Mouse (Mus musculus) kidney, embryonic 15.5 days (tissue): ENCODE measurements around the gene Ndufb10. TPM values are rescaled to one million over a fixed set of nuclear protein-coding genes. Genes with fewer than 3 reads are reported as not detected.
"Not testable (repeated sequence)": the region's sequence is repeated elsewhere in the genome, so short reads cannot be mapped to it uniquely, and the experiment has no call there.

Experiments used
- ATAC-seq: fragments of 200-750 bp; cut with Nextera tagmentation; replicated peaks from 2 replicates; pipeline ENCODE4 v1.8.0; 2017; ENCODE audit warnings: moderate TSS enrichment; ENCODE audit not compliant: low FRiP score
- H3K27ac ChIP-seq: fragments of 300-500 bp; sonication (generic); 2 replicates; pipeline ENCODE4 v1.5.1; 2015; ENCODE audit warnings: mild to moderate bottlenecking, inconsistent platforms
- H3K27me3 ChIP-seq: fragments of 300-500 bp; sonication (generic); 2 replicates; pipeline ENCODE4 v1.6.1; 2015; ENCODE audit warnings: inconsistent platforms
- H3K36me3 ChIP-seq: fragments of 300-500 bp; sonication (generic); 2 replicates; pipeline ENCODE4 v1.6.1; 2015; ENCODE audit warnings: inconsistent platforms
- H3K4me1 ChIP-seq: fragments of 300-500 bp; sonication (generic); 2 replicates; pipeline ENCODE4 v1.6.1; 2015; ENCODE audit warnings: inconsistent platforms
- H3K4me2 ChIP-seq: fragments of 300-500 bp; sonication (generic); 2 replicates; pipeline ENCODE4 v1.6.1; 2015; ENCODE audit warnings: moderate library complexity, mild to moderate bottlenecking, inconsistent platforms
- H3K4me3 ChIP-seq: fragments of 300-500 bp; sonication (generic); replicated peaks from 2 replicates; pipeline ENCODE4 v1.5.1; 2015; ENCODE audit warnings: mild to moderate bottlenecking, inconsistent platforms
- H3K9ac ChIP-seq: fragments of 300-500 bp; sonication (generic); 2 replicates; pipeline ENCODE4 v1.6.1; 2015; ENCODE audit warnings: mild to moderate bottlenecking, inconsistent platforms
- H3K9me3 ChIP-seq: fragments of 300-500 bp; sonication (generic); replicated peaks from 2 replicates; pipeline ENCODE4 v1.6.1; 2016; ENCODE audit warnings: inconsistent platforms
- WGBS: fragments of 180-500 bp; shearing (Covaris S2); methylation state at CpG from one replicate; pipeline ENCODE4 v1.1.7; 2015; ENCODE audit warnings: mixed read lengths; 5-methylcytosine and 5-hydroxymethylcytosine counted together
- polyA plus RNA-seq: library from polyadenylated mRNA; unstranded; fragments of >200 nt; fragmentation: Nextera tagmentation; extraction: Ambion mirVana; gene quantifications from 2 replicates; pipeline ENCODE4 v1.2.1, GENCODE M21; 2015

Gene Ndufb10
- polyA plus RNA-seq, 1 experiment from 2014 or later: 238 TPM

DNA sequence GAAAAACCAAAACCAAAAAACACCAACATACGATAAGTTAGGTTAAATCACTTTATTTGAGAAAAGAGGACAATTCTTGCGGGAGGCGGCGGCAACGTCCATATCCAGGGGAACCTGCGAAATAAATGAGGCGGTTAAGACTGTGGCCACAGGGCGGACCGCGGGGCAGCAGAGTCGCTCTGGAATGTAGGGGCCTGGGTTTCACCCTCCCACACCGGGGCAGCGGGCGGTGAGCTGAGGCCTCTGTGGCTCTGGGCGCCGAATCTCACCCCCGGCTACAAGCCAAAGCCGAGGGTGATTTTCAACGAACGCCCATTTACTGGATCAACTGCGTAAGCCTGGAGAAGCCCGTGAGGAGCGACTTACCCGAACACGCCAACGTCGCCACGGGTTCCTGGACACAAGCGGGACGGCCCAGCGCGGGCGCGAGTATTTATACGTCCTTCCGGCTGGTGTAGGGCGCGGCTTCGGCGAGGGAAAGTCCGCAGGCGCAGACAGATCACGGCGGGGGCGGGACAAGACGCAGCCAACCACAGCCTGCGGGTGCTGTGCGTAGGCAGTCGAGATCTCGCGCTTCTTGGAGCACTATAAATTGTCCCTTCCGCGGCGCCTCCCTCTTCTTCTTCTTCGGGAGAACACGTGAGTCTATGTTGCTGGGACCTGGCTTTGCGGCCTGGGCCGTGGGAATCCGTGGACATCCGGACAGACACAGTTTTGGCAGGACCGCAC lies 4.6 kb downstream of the Ndufb10 start:
- peaks cover 47% of the 10 kb centered on the region for H3K4me1 ChIP-seq
- peak overlapping the region; percentile 94 for H3K27ac ChIP-seq
- no peaks in the 10 kb centered on the region for H3K9me3 ChIP-seq
- peak overlapping the region; percentile 96 for H3K9ac ChIP-seq
- no peaks in the 10 kb centered on the region for H3K27me3 ChIP-seq
- ATAC-seq: peak; percentile 96
- under 1% methylated on average over 61 of the region's 61 CpGs for WGBS
- peaks cover 44% of the 10 kb centered on the region for H3K36me3 ChIP-seq
- H3K4me2 ChIP-seq: peak overlapping the region; percentile 70
- H3K4me3 ChIP-seq: peak overlapping the region; percentile 98

DNA sequence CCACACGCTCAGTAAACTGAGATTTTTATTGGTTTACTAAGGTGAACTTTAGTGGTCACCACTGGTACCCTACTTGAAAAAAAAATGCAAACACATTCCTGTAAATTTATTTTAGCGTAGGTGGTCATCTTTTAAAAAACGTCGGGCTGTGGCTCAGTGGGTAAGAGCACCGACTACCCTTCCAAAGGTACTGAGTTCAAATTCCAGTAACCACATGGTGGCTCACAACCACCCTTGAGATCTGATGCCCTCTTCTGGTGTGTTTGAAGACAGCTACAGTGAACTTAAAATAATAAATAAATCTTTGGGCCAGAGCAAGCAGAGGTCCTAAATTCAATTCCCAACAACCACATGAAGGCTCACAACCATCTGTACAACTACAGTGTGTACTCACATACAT lies 5.3 kb downstream of the Ndufb10 start:
- Histone ChIP-seq H3K4me1 (peaks cover 47% of the 10 kb centered on the region), H3K9ac (peak overlapping the region; percentile 96), H3K36me3 (peaks cover 44% of the 10 kb centered on the region), H3K4me2 (peak overlapping the region; percentile 70), H3K27ac (peak overlapping the region; percentile 94; the same call in 1 of the 2 replicates), H3K4me3 (peak overlapping the region; percentile 98)
- H3K27me3 ChIP-seq, H3K9me3 ChIP-seq, ATAC-seq: not testable (repeated sequence)
- WGBS: 60% methylated on average over 5 of the region's 5 CpGs

- WGBS: 78% methylated on average over 4 of the region's 4 CpGs
Measured at GRCm38 (mm10) chr17:24717943-24718342, 6.3 kb downstream of the Ndufb10 start, which contains the start of the genes Rnf151 and Rps2. Rnf151 (minus strand) TSS chr17:24718063. Rps2 (plus strand) TSS chr17:24718116.

GRCm38 (mm10) chr17:24716166-24716682 lies 8.1 kb downstream of the Ndufb10 start:
- 0 out of 2 replicates have a peak overlapping the region, but pooled peaks have one; percentile 21 for H3K9ac ChIP-seq
- no peak overlapping the region for H3K4me3 ChIP-seq
- peaks cover 23% of the 10 kb centered on the region for H3K4me1 ChIP-seq
- peaks cover 29% of the 10 kb centered on the region for H3K36me3 ChIP-seq
- no peaks in the 10 kb centered on the region for H3K9me3 ChIP-seq
- no peak overlapping the region for H3K4me2 ChIP-seq
- H3K27me3 ChIP-seq: no peaks in the 10 kb centered on the region
- no peak for ATAC-seq
- peak overlapping the region; percentile 75 for H3K27ac ChIP-seq
- 88% methylated on average over 15 of the region's 15 CpGs for WGBS

More at GRCm38 (mm10) chr17:24717943-24718342, 6.3 kb downstream of the Ndufb10 start, which contains the start of the genes Rnf151 and Rps2:
- H3K4me3 ChIP-seq: peak within 1 kb of the TSS; percentile 98
- no peaks in the 10 kb centered on the region for H3K27me3 ChIP-seq
- peaks cover 40% of the 10 kb centered on the region for H3K4me1 ChIP-seq
- no peak for ATAC-seq
- H3K9me3 ChIP-seq: no peaks in the 10 kb centered on the region
- peak within 1 kb of the TSS; percentile 70 for H3K4me2 ChIP-seq
- peak within 1 kb of the TSS; percentile 96; the same call in 1 of the 2 replicates for H3K9ac ChIP-seq
- H3K27ac ChIP-seq: peak within 1 kb of the TSS; percentile 94; the same call in 1 of the 2 replicates
- peaks cover 44% of the 10 kb centered on the region for H3K36me3 ChIP-seq

DNA sequence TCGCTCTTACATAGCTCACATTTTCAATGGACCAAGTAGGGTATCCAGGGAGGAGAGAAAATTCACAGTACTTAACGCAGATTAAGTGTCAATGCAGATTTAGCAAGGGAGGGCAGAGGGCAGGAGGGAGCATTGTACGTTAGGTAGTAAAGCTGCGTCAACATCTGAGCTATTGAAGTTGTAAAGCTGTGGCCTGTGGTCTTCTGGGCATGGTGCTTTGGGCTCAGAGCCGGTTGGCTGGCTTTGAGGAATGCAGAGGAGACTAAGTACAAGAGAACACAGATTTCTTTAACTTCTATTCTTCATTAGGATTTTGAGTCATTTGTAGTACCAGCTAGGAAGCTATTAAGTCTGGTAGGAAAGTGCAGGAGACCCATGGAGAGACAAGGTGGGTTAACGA lies 8.7 kb downstream of the Ndufb10 start:
- H3K4me1 ChIP-seq: peaks cover 21% of the 10 kb centered on the region
- H3K27ac ChIP-seq: peak overlapping the region; percentile 75
- H3K4me2 ChIP-seq: no peak overlapping the region
- no peak overlapping the region; the same call in 1 of the 2 replicates for H3K9ac ChIP-seq
- no peak for ATAC-seq
- WGBS: 42% methylated on average over 6 of the region's 6 CpGs
- H3K36me3 ChIP-seq: peaks cover 28% of the 10 kb centered on the region
- no peaks in the 10 kb centered on the region for H3K27me3 ChIP-seq
- H3K4me3 ChIP-seq: no peak overlapping the region
- no peaks in the 10 kb centered on the region for H3K9me3 ChIP-seq

DNA sequence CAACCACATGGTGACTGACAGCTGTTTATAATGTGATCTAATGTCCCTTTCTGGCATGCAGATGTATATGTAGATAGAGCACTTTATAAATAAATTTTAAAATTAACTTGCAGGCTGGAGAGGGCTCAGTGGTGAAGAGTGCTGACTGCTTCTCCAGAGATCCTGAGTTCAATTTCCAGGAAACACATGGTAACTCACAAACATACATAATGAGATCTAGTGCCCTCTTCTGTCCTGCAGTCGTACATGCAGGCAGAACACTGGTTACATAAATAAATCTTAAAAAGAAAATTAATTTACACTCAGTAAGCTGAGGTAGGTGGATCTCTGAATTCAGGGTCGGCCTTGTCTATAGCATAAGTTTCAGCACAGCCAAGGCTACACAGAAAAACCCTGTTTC lies 15.6 kb downstream of the Ndufb10 start:
- Histone ChIP-seq H3K36me3 (peaks cover 21% of the 10 kb centered on the region), H3K4me1 (peaks cover 21% of the 10 kb centered on the region), H3K27ac (no peak overlapping the region), H3K9me3 (no peaks in the 10 kb centered on the region), H3K9ac (no peak overlapping the region), H3K27me3 (no peaks in the 10 kb centered on the region), H3K4me3 (peak overlapping the region; percentile 92; the same call in 1 of the 2 replicates), H3K4me2 (peak overlapping the region; percentile 81; the same call in 1 of the 2 replicates)
- 41% methylated on average over 2 of the region's 2 CpGs for WGBS
- ATAC-seq: no peak

GRCm38 (mm10) chr17:24707801-24708425 lies 16.4 kb downstream of the Ndufb10 start:
- peak; percentile 40; the same call in 1 of the 2 replicates for ATAC-seq
- Histone ChIP-seq H3K4me2 (peak overlapping the region; percentile 81), H3K27ac (peak overlapping the region; percentile 93), H3K9ac (peak overlapping the region; percentile 78), H3K9me3 (no peaks in the 10 kb centered on the region), H3K27me3 (no peaks in the 10 kb centered on the region), H3K36me3 (peaks cover 27% of the 10 kb centered on the region), H3K4me1 (peaks cover 21% of the 10 kb centered on the region), H3K4me3 (peak overlapping the region; percentile 92)
- 4% methylated on average over 24 of the region's 24 CpGs for WGBS

DNA sequence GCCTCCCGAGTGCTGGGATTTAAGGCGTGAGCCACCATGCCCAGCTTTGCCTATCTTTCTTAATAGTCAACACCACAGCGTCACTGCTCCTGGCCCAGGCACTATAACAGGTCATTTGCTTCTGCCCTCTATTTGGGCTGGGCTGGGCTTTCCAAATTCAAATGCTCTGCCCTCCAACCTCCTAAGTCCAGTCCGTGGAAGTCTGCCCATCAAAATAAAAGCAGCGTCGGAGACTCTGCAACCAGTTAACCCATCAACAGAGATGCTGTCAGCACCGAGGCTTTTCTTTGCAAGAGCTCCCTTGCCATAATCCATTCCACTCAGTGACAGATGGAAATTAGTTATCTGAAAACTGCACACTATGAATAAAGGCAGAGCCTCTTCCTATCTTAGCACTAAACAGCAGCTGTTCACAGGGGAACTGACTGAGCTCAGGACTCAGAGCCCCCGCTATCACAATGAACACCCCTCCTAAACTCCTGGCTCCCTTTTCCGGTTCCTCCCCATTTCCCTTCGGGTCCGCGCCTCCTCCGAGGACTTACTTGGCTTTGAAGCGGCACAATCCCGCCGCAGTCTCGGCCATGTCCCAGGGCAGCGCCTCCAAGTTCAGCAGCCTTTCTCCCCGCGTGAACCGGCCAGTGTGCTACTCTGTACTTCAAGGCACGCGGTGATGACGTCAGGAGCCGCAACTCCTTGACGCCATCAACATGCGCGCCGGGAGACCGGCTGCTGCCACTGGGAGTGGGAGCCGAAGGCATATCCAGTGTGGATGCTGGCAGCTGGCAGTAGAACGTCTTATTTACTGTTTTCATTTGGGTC lies 17.1 kb downstream of the Ndufb10 start, which contains the start of gene Tbl3:
TSS of gene Tbl3 (minus strand) at position 679 of the 819 bp plus-strand sequence.
- peak; percentile 76 for ATAC-seq
- H3K9ac ChIP-seq: peak within 1 kb of the TSS; percentile 78
- H3K4me2 ChIP-seq: peak within 1 kb of the TSS; percentile 81
- WGBS: 4% methylated on average over 32 of the region's 32 CpGs
- no peaks in the 10 kb centered on the region for H3K27me3 ChIP-seq
- no peaks in the 10 kb centered on the region for H3K9me3 ChIP-seq
- peak within 1 kb of the TSS; percentile 93 for H3K27ac ChIP-seq
- peaks cover 21% of the 10 kb centered on the region for H3K4me1 ChIP-seq
- peak within 1 kb of the TSS; percentile 92 for H3K4me3 ChIP-seq
- peaks cover 35% of the 10 kb centered on the region for H3K36me3 ChIP-seq

DNA sequence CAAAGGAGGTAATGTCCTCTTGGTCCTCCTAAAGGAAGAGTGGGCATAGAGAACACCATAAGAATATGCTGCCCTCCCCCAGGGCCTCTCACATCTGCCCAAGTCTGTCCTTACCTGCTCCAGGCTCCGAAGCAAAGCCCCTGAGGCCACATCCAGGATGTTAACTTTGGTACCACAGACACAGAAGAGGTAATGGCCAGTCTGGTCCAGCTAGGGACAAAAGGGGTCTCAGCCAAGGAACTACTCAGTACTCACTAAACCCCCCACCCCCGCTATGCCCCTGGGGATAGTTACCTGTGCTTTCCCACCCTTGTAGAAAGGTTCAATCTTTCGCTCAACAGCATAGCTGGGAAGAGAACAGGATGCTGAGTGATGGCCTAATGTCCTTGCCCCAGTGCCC lies 18.5 kb downstream of the Ndufb10 start:
- H3K27me3 ChIP-seq: no peaks in the 10 kb centered on the region
- peaks cover 48% of the 10 kb centered on the region for H3K36me3 ChIP-seq
- H3K4me1 ChIP-seq: peaks cover 21% of the 10 kb centered on the region
- no peak overlapping the region for H3K4me2 ChIP-seq
- H3K9ac ChIP-seq: no peak overlapping the region
- 91% methylated on average over 3 of the region's 3 CpGs for WGBS
- no peaks in the 10 kb centered on the region for H3K9me3 ChIP-seq
- ATAC-seq: no peak
- H3K27ac ChIP-seq: no peak overlapping the region
- peak overlapping the region; percentile 92; the same call in 1 of the 2 replicates for H3K4me3 ChIP-seq

DNA sequence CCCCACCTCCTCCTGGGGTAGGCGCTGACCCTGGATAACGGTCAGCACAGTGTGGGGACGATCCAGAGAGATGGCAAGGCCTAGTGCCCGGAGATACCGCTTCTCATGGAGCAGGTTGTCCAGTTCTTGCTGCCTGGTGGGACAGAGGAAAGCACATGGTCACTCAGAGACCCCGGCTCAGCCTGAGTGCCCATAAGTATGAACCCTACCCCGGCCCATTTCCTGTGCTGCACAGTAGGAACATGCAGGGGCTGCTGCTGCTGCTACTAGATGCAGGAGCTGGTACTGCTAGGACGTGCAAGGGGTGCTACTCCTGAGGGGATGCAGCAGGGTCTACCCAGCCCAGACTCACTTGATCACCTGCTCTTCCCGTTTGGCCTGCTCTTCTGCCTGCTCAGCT lies 23.0 kb downstream of the Ndufb10 start:
- 87% methylated on average over 9 of the region's 9 CpGs for WGBS
- Histone ChIP-seq H3K9ac (no peak overlapping the region), H3K4me2 (no peak overlapping the region), H3K4me1 (peaks cover 30% of the 10 kb centered on the region), H3K4me3 (no peak overlapping the region), H3K36me3 (peaks cover 67% of the 10 kb centered on the region), H3K27me3 (no peaks in the 10 kb centered on the region), H3K9me3 (no peaks in the 10 kb centered on the region), H3K27ac (no peak overlapping the region)
- no peak for ATAC-seq

- WGBS: 83% methylated on average over 2 of the region's 2 CpGs
- Histone ChIP-seq H3K9ac (no peak overlapping the region), H3K27ac (no peak overlapping the region), H3K36me3 (peaks cover 53% of the 10 kb centered on the region), H3K4me2 (no peak overlapping the region), H3K4me3 (no peak overlapping the region), H3K9me3 (no peaks in the 10 kb centered on the region), H3K27me3 (no peaks in the 10 kb centered on the region), H3K4me1 (peaks cover 35% of the 10 kb centered on the region)
- ATAC-seq: no peak
Measured at GRCm38 (mm10) chr17:24699473-24699872, 24.8 kb downstream of the Ndufb10 start.
